Mouse (Mus musculus): ENCODE measurements around the gene Duox1. TPM values are rescaled to one million over a fixed set of nuclear protein-coding genes. Genes with fewer than 3 reads are reported as not detected.

Gene Duox1
- polyA plus RNA-seq, 1 experiment from 2014 or later: 0.06 TPM

DNA sequence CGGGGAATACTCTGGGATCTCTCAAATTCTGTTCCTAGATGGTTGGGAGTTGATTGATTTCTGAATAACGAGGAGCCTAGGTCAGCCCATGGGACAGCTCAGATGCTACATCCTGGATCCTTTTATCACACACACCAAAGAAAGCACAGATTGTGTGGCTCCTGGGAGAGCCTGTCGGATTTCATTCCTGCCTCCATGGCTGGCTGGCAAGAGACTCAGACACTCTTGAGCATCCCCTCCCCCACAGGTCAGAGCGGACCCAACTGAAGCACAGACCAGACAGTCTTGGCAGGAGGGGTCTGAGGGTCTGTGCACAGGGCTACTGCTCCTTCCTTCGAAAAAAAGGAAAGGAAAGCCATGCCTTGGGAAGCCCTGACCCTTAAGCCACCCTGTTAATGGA is 51.2 kb downstream of the Duox1 start:
- WGBS: 42% methylated on average over 5 of the region's 5 CpGs
- peak overlapping the region; percentile 44 for H3K27ac ChIP-seq (ENCODE audit: low read depth, low read length)
- H3K4me2 ChIP-seq (ENCODE audit: low read length): peak overlapping the region; percentile 88
- peak overlapping the region; percentile 8; the same call in 1 of the 2 replicates for H3K9ac ChIP-seq (ENCODE audit: low read length)
- H3K9me3 ChIP-seq (replicated peaks; ENCODE audit: control insufficient read depth, low read length): no peaks in the 10 kb centered on the region
- DNase-seq (ENCODE audit: low spot score): no peak
- peaks cover 9% of the 10 kb centered on the region; the same call in 1 of the 2 replicates for H3K36me3 ChIP-seq (ENCODE audit: control insufficient read depth, insufficient read depth, low read length)
- H3K4me3 ChIP-seq (ENCODE audit: low read depth, low read length): peak overlapping the region; percentile 84
- H3K4me1 ChIP-seq (ENCODE audit: control insufficient read depth, insufficient read depth, low read length): peaks cover 25% of the 10 kb centered on the region
- no peak for ATAC-seq
- peaks cover 8% of the 10 kb centered on the region for H3K27me3 ChIP-seq (replicated peaks; ENCODE audit: control insufficient read depth, insufficient read depth, low read length)

GRCm38 (mm10) chr2:122367181-122367580 is 51.7 kb downstream of the Duox1 start:
- 0 out of 2 replicates have a peak overlapping the region, but pooled peaks have one; percentile 29 for H3K9ac ChIP-seq (ENCODE audit: low read length)
- 51% methylated on average over 4 of the region's 4 CpGs for WGBS
- peak overlapping the region; percentile 44; the same call in 1 of the 2 replicates for H3K27ac ChIP-seq (ENCODE audit: low read depth, low read length)
- H3K4me3 ChIP-seq (ENCODE audit: low read depth, low read length): peak overlapping the region; percentile 84
- DNase-seq (ENCODE audit: low spot score): no peak
- peak overlapping the region; percentile 88 for H3K4me2 ChIP-seq (ENCODE audit: low read length)
- H3K4me1 ChIP-seq (ENCODE audit: control insufficient read depth, insufficient read depth, low read length): peaks cover 25% of the 10 kb centered on the region
- no peaks in the 10 kb centered on the region for H3K9me3 ChIP-seq (replicated peaks; ENCODE audit: control insufficient read depth, low read length)
- ATAC-seq: no peak
- peaks cover 9% of the 10 kb centered on the region; the same call in 1 of the 2 replicates for H3K36me3 ChIP-seq (ENCODE audit: control insufficient read depth, insufficient read depth, low read length)
- H3K27me3 ChIP-seq (replicated peaks; ENCODE audit: control insufficient read depth, insufficient read depth, low read length): peaks cover 8% of the 10 kb centered on the region

DNA sequence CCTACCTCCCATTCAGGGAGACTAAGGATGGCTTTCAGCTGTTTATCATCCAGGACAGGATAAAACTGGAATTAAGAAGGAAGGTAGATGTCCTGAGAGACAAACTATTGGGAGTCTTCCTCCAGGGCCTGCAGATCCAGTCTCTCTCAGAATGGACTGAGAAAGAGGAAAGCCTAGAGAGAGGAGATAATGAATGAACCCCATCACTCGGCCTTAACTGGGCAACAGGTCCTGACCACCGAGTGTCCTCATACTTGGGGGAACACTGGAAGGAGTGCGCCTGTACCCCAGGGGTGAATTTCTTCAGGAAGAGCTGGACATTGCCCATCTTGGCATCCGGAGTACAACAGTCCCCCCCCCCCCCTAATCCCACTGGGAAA is 52.2 kb downstream of the Duox1 start:
- ATAC-seq (no peak), DNase-seq (ENCODE audit: low spot score) (peak; percentile 17)
- Histone ChIP-seq H3K9ac (ENCODE audit: low read length) (peak overlapping the region; percentile 92), H3K27ac (ENCODE audit: low read depth, low read length) (no peak overlapping the region), H3K36me3 (ENCODE audit: control insufficient read depth, insufficient read depth, low read length) (peaks cover 9% of the 10 kb centered on the region; the same call in 1 of the 2 replicates), H3K4me3 (ENCODE audit: low read depth, low read length) (peak overlapping the region; percentile 84), H3K27me3 (replicated peaks; ENCODE audit: control insufficient read depth, insufficient read depth, low read length) (peaks cover 8% of the 10 kb centered on the region), H3K4me2 (ENCODE audit: low read length) (peak overlapping the region; percentile 88), H3K4me1 (ENCODE audit: control insufficient read depth, insufficient read depth, low read length) (peaks cover 25% of the 10 kb centered on the region), H3K9me3 (replicated peaks; ENCODE audit: control insufficient read depth, low read length) (no peaks in the 10 kb centered on the region)
- 27% methylated on average over 3 of the region's 4 CpGs for WGBS

GRCm38 (mm10) chr2:122368081-122368971 is 52.9 kb downstream of the Duox1 start:
- H3K27ac ChIP-seq (ENCODE audit: low read depth, low read length): peak overlapping the region; percentile 76
- under 1% methylated on average over 30 of the region's 55 CpGs for WGBS
- peaks cover 25% of the 10 kb centered on the region for H3K4me1 ChIP-seq (ENCODE audit: control insufficient read depth, insufficient read depth, low read length)
- H3K27me3 ChIP-seq (replicated peaks; ENCODE audit: control insufficient read depth, insufficient read depth, low read length): peaks cover 8% of the 10 kb centered on the region
- H3K4me3 ChIP-seq (ENCODE audit: low read depth, low read length): peak overlapping the region; percentile 84
- ATAC-seq (peak; percentile 42), DNase-seq (ENCODE audit: low spot score) (peak; percentile 29)
- peaks cover 6% of the 10 kb centered on the region; the same call in 1 of the 2 replicates for H3K36me3 ChIP-seq (ENCODE audit: control insufficient read depth, insufficient read depth, low read length)
- no peaks in the 10 kb centered on the region for H3K9me3 ChIP-seq (replicated peaks; ENCODE audit: control insufficient read depth, low read length)
- peak overlapping the region; percentile 92 for H3K9ac ChIP-seq (ENCODE audit: low read length)
- peak overlapping the region; percentile 88 for H3K4me2 ChIP-seq (ENCODE audit: low read length)

DNA sequence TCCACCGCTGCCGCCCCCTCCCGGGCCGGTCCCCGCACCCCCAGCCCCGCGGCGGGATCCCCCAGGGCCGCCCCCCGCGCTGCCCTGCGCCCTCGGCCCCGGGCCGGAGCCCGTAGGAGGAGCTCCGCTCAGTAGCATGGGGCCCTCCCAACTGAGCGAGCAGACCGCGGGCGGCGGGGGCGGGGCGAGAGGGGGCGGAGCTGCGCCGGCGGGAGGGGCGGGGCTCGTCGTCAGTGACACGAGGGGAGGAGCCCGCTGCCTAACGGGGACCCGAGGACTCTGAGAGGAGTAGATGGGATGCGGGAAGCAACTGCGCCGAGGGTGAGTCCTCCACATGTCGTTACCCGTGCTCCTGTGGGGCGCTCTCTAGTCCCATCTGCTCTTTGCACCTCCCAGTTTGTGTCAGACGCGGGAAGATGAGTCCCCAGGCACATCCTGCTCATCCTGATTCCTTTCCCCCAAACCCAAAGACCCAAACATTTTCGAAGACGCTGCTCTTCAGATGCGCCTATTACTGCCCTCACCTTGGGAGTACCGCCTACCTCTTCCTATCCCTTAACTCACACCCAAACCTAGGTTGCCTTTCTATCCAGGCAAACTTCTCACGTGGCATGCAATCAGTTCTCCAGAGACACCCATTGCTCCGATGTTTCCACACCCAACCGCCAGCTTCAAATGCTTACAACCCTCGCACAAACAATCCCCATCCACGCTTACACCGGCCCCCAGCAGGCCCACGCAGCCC is 53.7 kb downstream of the Duox1 start, which contains the start of gene Shf:
Shf (minus strand) TSS at position 168 of the 745 bp plus-strand sequence.
- Histone ChIP-seq H3K9ac (ENCODE audit: low read length) (peak within 1 kb of the TSS; percentile 92), H3K27ac (ENCODE audit: low read depth, low read length) (peak within 1 kb of the TSS; percentile 76), H3K4me3 (ENCODE audit: low read depth, low read length) (peak within 1 kb of the TSS; percentile 84), H3K9me3 (replicated peaks; ENCODE audit: control insufficient read depth, low read length) (no peaks in the 10 kb centered on the region), H3K27me3 (replicated peaks; ENCODE audit: control insufficient read depth, insufficient read depth, low read length) (peaks cover 8% of the 10 kb centered on the region), H3K4me1 (ENCODE audit: control insufficient read depth, insufficient read depth, low read length) (peaks cover 25% of the 10 kb centered on the region), H3K4me2 (ENCODE audit: low read length) (peak within 1 kb of the TSS; percentile 88), H3K36me3 (ENCODE audit: control insufficient read depth, insufficient read depth, low read length) (0 out of 2 replicates have a peak, but pooled peaks cover 2% of the 10 kb centered on the region)
- 1% methylated on average over 37 of the region's 54 CpGs for WGBS
- ATAC-seq: peak; percentile 93
- peak; percentile 92 for DNase-seq (ENCODE audit: low spot score)

GRCm38 (mm10) chr2:122370101-122370750 is 54.8 kb downstream of the Duox1 start:
- peaks cover 25% of the 10 kb centered on the region for H3K4me1 ChIP-seq (ENCODE audit: control insufficient read depth, insufficient read depth, low read length)
- no peak overlapping the region for H3K9ac ChIP-seq (ENCODE audit: low read length)
- H3K4me2 ChIP-seq (ENCODE audit: low read length): no peak overlapping the region
- 27% methylated on average over 10 of the region's 10 CpGs for WGBS
- no peak overlapping the region for H3K27ac ChIP-seq (ENCODE audit: low read depth, low read length)
- ATAC-seq: no peak
- H3K36me3 ChIP-seq (ENCODE audit: control insufficient read depth, insufficient read depth, low read length): no peaks in the 10 kb centered on the region
- no peaks in the 10 kb centered on the region for H3K9me3 ChIP-seq (replicated peaks; ENCODE audit: control insufficient read depth, low read length)
- no peak overlapping the region for H3K4me3 ChIP-seq (ENCODE audit: low read depth, low read length)
- no peak for DNase-seq (ENCODE audit: low spot score)
- peaks cover 8% of the 10 kb centered on the region for H3K27me3 ChIP-seq (replicated peaks; ENCODE audit: control insufficient read depth, insufficient read depth, low read length)

DNA sequence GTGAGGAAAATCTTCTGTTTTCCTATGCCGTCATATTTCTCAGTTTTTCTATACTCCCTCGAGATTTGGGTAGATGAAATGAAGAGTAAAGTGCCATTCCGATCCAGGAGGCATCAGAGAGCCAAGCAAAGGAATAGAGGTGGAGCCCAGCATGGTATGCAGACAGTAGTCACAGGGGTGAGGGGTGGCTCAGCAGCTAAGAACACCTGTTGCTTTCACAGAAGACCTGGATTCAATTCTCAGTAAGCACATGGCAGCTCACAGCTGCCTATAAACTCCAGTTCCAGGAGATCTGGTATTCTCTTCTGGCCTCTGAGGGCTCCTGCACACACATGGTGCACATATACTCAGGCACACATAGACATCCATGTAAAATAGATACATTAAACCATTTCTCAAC is 56.6 kb downstream of the Duox1 start:
- Histone ChIP-seq H3K9ac (ENCODE audit: low read length) (no peak overlapping the region), H3K27me3 (replicated peaks; ENCODE audit: control insufficient read depth, insufficient read depth, low read length) (peaks cover 8% of the 10 kb centered on the region), H3K4me1 (ENCODE audit: control insufficient read depth, insufficient read depth, low read length) (peaks cover 14% of the 10 kb centered on the region), H3K4me3 (ENCODE audit: low read depth, low read length) (no peak overlapping the region), H3K4me2 (ENCODE audit: low read length) (no peak overlapping the region), H3K36me3 (ENCODE audit: control insufficient read depth, insufficient read depth, low read length) (no peaks in the 10 kb centered on the region), H3K9me3 (replicated peaks; ENCODE audit: control insufficient read depth, low read length) (no peaks in the 10 kb centered on the region), H3K27ac (ENCODE audit: low read depth, low read length) (no peak overlapping the region)
- ATAC-seq (no peak), DNase-seq (ENCODE audit: low spot score) (no peak)
- WGBS: 71% methylated on average over 3 of the region's 3 CpGs

- no peaks in the 10 kb centered on the region for H3K36me3 ChIP-seq (ENCODE audit: control insufficient read depth, insufficient read depth, low read length)
These were observed 57.1 kb downstream of the Duox1 start for GRCm38 (mm10) chr2:122372541-122372940.

More at GRCm38 (mm10) chr2:122372541-122372940, 57.1 kb downstream of the Duox1 start:
- H3K9me3 ChIP-seq (replicated peaks; ENCODE audit: control insufficient read depth, low read length): no peaks in the 10 kb centered on the region
- no peak for DNase-seq (ENCODE audit: low spot score)
- peaks cover 9% of the 10 kb centered on the region for H3K4me1 ChIP-seq (ENCODE audit: control insufficient read depth, insufficient read depth, low read length)
- H3K27me3 ChIP-seq (replicated peaks; ENCODE audit: control insufficient read depth, insufficient read depth, low read length): peaks cover 8% of the 10 kb centered on the region
- H3K9ac ChIP-seq (ENCODE audit: low read length): no peak overlapping the region
- ATAC-seq: no peak
- H3K4me2 ChIP-seq (ENCODE audit: low read length): no peak overlapping the region
- 78% methylated on average over 1 of the region's 1 CpGs for WGBS
- no peak overlapping the region for H3K4me3 ChIP-seq (ENCODE audit: low read depth, low read length)
- H3K27ac ChIP-seq (ENCODE audit: low read depth, low read length): no peak overlapping the region
